Mouse (Mus musculus) limb, embryonic 14.5 days (tissue): ENCODE data around the gene Atg5. TPM values are rescaled to one million over a fixed set of nuclear protein-coding genes. Genes with fewer than 3 reads are reported as not detected.
"Not testable (repeated sequence)": the region's sequence is repeated elsewhere in the genome, so short reads cannot be mapped to it uniquely, and the experiment has no call there.

ENCODE experiments used
- ATAC-seq: fragments of 200-750 bp; cut with Nextera tagmentation; 2 replicates; pipeline ENCODE4 v1.8.0; 2017; ENCODE audit warnings: low read depth, moderate number of reproducible peaks, moderate TSS enrichment; ENCODE audit not compliant: low FRiP score
- DNase-seq: peaks from one replicate; pipeline ENCODE4 v3.0.0-alpha.2; 2015; ENCODE audit warnings: low spot score
- H3K27ac ChIP-seq: fragments of 300-500 bp; sonication (generic); replicated peaks from 2 replicates; pipeline ENCODE4 v1.5.1; 2014; ENCODE audit warnings: low read depth, mild to moderate bottlenecking, low read length, moderate library complexity, mixed read lengths
- H3K27me3 ChIP-seq: fragments of 300-500 bp; sonication (generic); 2 replicates; pipeline ENCODE4 v1.6.1; 2014; ENCODE audit warnings: low read length, mixed read lengths; ENCODE audit not compliant: control insufficient read depth, insufficient read depth
- H3K36me3 ChIP-seq: fragments of 300-500 bp; sonication (generic); 2 replicates; pipeline ENCODE4 v1.6.1; 2014; ENCODE audit warnings: mild to moderate bottlenecking, low read length, moderate library complexity, mixed read lengths; ENCODE audit not compliant: control insufficient read depth, insufficient read depth
- H3K4me1 ChIP-seq: fragments of 300-500 bp; sonication (generic); 2 replicates; pipeline ENCODE4 v1.6.1; 2014; ENCODE audit warnings: antibody characterized with exemption, low read length, mixed read lengths; ENCODE audit not compliant: control insufficient read depth, insufficient read depth
- H3K4me2 ChIP-seq: fragments of 300-500 bp; sonication (generic); replicated peaks from 2 replicates; pipeline ENCODE4 v1.6.1; 2014; ENCODE audit warnings: low read depth, mild to moderate bottlenecking, low read length, moderate library complexity; ENCODE audit not compliant: severe bottlenecking
- H3K4me3 ChIP-seq: fragments of 300-500 bp; sonication (generic); replicated peaks from 2 replicates; pipeline ENCODE4 v1.5.1; 2014; ENCODE audit warnings: low read length
- H3K9ac ChIP-seq: fragments of 300-500 bp; sonication (generic); 2 replicates; pipeline ENCODE4 v1.6.1; 2014; ENCODE audit warnings: mild to moderate bottlenecking, low read depth, low read length, moderate library complexity; ENCODE audit not compliant: severe bottlenecking
- H3K9me3 ChIP-seq: fragments of 300-500 bp; sonication (generic); 2 replicates; pipeline ENCODE4 v1.6.1; 2016; ENCODE audit warnings: low read length; ENCODE audit not compliant: control insufficient read depth
- POLR2A ChIP-seq: fragments of 200-500 bp; IDR thresholded peaks from 2 replicates; pipeline ENCODE4 v1.8.0; 2012; ENCODE audit warnings: inconsistent platforms, mild to moderate bottlenecking, moderate library complexity, borderline replicate concordance; ENCODE audit not compliant: insufficient read depth, insufficient read length; ENCODE audit errors: extremely low read depth
- WGBS: fragments of 180-500 bp; shearing (Covaris S2); extraction: QIAGEN DNeasy Blood & Tissue Kit; methylation state at CpG from one replicate; pipeline ENCODE4 v1.1.7; 2014; 5-methylcytosine and 5-hydroxymethylcytosine counted together
- polyA plus RNA-seq, 2 experiments: library from polyadenylated mRNA; depleted of rRNA in 1 of 2; stranded (reverse) in 1 of 2; unstranded in 1 of 2; fragments of >200 nt; fragmentation: Nextera tagmentation in 1 of 2; extraction: Ambion mirVana in 1 of 2; gene quantifications; 2 replicates each; pipeline versions ENCODE4 v1.2.1 to v1.2.3; 2012 to 2014

Gene Atg5
- polyA plus RNA-seq, 2 experiments, result 21.2 to 55.1 TPM

DNA sequence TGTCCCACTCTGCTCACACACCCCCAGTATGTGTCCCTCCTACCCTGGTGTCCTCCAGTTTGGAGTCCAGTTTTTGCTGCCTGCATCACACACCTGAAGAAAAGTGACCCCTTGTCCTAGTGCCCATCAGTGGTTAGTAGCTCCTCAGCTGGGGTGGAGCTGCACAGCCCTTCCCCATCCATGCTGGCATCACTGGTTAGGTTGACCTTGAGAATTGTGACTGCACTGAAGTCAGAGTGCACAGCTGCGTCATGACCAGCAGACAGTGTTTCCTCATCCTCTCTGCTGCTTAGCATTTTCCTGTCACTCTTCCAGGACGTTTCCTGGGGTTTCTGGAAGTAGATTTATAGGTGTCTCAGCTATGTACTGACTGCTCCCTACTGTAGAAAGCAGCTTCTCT lies 63.3 kb downstream of the Atg5 start:
- Histone ChIP-seq H3K4me1 (no peaks in the 10 kb centered on the region), H3K4me2 (no peak overlapping the region), H3K27me3 (no peaks in the 10 kb centered on the region), H3K9me3 (no peaks in the 10 kb centered on the region), H3K4me3 (no peak overlapping the region), H3K9ac (no peak overlapping the region), H3K27ac (no peak overlapping the region), H3K36me3 (0 out of 2 replicates have a peak, but pooled peaks cover 3% of the 10 kb centered on the region)
- ATAC-seq, result no peak
- no peak for TF ChIP-seq POLR2A
- no peak for DNase-seq
- 56% methylated on average over 2 of the region's 2 CpGs for WGBS

DNA sequence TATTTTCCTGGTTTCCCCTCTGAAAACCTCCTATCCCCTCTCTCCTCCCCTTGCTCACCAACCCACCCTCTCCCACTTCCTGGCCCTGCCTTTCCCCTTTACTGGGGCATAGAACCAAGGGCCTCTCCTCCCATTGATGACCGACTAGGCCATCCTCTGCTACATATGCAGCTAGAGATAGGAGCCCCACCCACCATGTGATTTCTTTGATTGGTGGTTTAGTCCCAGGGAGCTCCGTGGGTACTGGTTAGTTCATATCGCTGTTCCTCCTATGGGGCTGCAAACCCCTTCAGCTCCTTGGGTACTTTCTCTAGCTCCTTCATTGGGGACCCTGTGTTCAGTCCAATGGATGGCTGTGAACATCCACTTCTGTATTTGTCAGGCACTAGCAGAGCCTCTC lies 64.5 kb downstream of the Atg5 start:
- WGBS, result 93% methylated on average over 3 of the region's 3 CpGs

DNA sequence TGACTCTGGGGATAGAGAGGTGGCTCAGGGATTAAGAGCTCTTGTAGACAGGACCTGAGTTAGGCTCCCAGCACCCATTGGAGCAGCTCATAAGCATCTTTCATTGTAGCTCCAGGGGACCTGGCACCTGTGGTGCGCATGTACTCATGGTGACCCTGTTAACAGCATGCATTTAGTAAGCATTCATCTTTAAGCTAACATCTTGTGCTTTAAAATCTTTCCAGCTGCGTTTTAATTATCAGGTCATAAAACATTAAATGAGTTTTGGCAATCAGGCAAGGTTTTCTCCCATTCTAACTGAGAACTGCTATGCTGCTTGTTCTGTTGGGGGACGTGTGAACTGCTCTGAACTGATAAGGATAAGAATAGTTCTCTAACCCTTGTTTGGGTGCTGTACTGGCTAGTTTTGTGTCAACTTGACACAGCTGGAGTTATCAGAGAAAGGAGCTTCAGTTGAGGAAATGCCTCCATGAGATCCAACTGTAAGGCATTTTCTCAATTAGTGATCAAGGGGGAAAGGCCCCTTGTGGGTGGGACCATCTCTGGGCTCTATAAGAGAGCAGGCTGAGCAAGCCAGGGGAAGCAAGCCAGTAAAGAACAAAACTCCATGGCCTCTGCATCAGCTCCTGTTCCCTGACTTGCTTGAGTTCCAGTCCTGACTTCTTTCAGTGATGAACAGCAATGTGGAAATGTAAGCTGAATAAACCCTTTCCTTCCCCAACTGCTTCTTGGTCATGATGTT lies 68.7 kb downstream of the Atg5 start:
- H3K27me3 ChIP-seq, H3K4me2 ChIP-seq, H3K36me3 ChIP-seq, ATAC-seq, H3K27ac ChIP-seq, H3K4me3 ChIP-seq, H3K4me1 ChIP-seq, H3K9ac ChIP-seq, DNase-seq, H3K9me3 ChIP-seq: not testable (repeated sequence)
- WGBS, result 45% methylated on average over 3 of the region's 3 CpGs

More for the DNA sequence above, 64.5 kb downstream of the Atg5 start:
- ATAC-seq, H3K27ac ChIP-seq, H3K9me3 ChIP-seq, H3K4me1 ChIP-seq, H3K4me3 ChIP-seq, DNase-seq, H3K9ac ChIP-seq, H3K4me2 ChIP-seq, H3K27me3 ChIP-seq, H3K36me3 ChIP-seq: not testable (repeated sequence)

DNA sequence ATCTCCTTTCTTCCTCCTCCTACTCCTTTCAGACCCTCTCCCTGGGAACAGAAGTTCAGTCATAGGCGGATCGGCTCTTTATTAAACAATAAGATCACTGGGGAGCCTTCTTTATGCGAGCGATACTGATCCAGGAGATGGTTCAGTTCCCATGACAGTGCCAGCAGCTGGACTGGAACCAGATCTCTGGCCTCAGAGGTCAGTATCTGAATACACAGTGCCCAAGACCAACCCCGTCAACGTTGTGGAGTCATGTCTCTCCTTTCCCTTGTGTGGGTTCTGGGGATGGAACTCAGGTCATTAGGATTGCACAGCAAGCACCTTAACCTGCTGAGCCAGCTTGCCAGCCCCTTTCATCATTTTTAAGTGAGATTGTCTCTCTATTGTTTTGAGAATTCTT lies 70.4 kb downstream of the Atg5 start:
- Histone ChIP-seq H3K9me3 (no peaks in the 10 kb centered on the region), H3K36me3 (0 out of 2 replicates have a peak, but pooled peaks cover 3% of the 10 kb centered on the region), H3K9ac (no peak overlapping the region), H3K27ac (no peak overlapping the region), H3K4me3 (no peak overlapping the region), H3K4me1 (no peaks in the 10 kb centered on the region), H3K27me3 (no peaks in the 10 kb centered on the region), H3K4me2 (no peak overlapping the region)
- WGBS, result 90% methylated on average over 6 of the region's 6 CpGs
- ATAC-seq (no peak), DNase-seq (no peak)
- TF ChIP-seq POLR2A, result no peak

DNA sequence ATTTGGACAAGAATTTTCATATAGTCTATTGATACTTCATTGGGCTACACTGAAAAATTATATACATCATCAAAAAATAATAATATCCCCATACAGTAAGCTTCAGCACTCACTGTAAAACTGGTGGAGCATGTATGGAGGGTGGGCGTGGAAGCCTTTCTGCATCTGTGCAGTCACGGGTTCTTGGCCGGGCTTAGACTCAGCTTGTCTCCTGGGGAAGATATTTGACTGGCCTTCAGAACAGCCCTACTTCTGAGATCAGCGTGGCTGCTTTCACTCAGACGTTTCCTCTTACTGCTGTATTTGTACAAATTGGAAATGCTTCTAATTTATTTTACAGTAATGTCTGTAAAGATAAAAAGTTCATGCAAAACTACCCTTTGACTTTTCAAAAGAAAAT lies 71.2 kb downstream of the Atg5 start:
- no peaks in the 10 kb centered on the region for H3K9me3 ChIP-seq
- DNase-seq, result no peak
- H3K4me1 ChIP-seq, result no peaks in the 10 kb centered on the region

More for the DNA sequence above, 71.2 kb downstream of the Atg5 start:
- H3K27ac ChIP-seq, result no peak overlapping the region
- no peaks in the 10 kb centered on the region for H3K27me3 ChIP-seq
- WGBS, result 50% methylated on average over 5 of the region's 5 CpGs
- no peak for ATAC-seq
- H3K4me2 ChIP-seq, result no peak overlapping the region
- no peak for TF ChIP-seq POLR2A
- no peak overlapping the region for H3K4me3 ChIP-seq
- H3K9ac ChIP-seq, result no peak overlapping the region
- 0 out of 2 replicates have a peak, but pooled peaks cover 3% of the 10 kb centered on the region for H3K36me3 ChIP-seq
